Mouse (Mus musculus): Measurements from ENCODE around the gene Tmem266. TPM values are rescaled to one million over a fixed set of nuclear protein-coding genes. Genes with fewer than 3 reads are reported as not detected.

The Tmem266 gene
- polyA plus RNA-seq, 1 experiment from 2014 or later: 7.0 TPM

- H3K4me3 ChIP-seq (ENCODE audit: low read depth, low read length): no peak overlapping the region
- no peak overlapping the region for H3K4me2 ChIP-seq (ENCODE audit: low read length)
- no peaks in the 10 kb centered on the region for H3K36me3 ChIP-seq (ENCODE audit: control insufficient read depth, insufficient read depth, low read length)
- H3K9me3 ChIP-seq (replicated peaks; ENCODE audit: control insufficient read depth, low read length, poor library complexity, severe bottlenecking): no peaks in the 10 kb centered on the region
- no peak overlapping the region for H3K27ac ChIP-seq (ENCODE audit: low read length)
- H3K27me3 ChIP-seq (ENCODE audit: control insufficient read depth, insufficient read depth, low read depth, low read length): no peaks in the 10 kb centered on the region
- no peak overlapping the region for H3K9ac ChIP-seq (ENCODE audit: low read depth, low read length)
- no peaks in the 10 kb centered on the region for H3K4me1 ChIP-seq (ENCODE audit: control insufficient read depth, insufficient read depth, low read length)
- 82% methylated on average over 2 of the region's 2 CpGs for WGBS
- ATAC-seq: no peak
These were observed 19.6 kb upstream of the Tmem266 start for GRCm38 (mm10) chr9:55307066-55307465.

GRCm38 (mm10) chr9:55307557-55307956 lies 19.2 kb upstream of the Tmem266 start:
- H3K36me3 ChIP-seq (ENCODE audit: control insufficient read depth, insufficient read depth, low read length): no peaks in the 10 kb centered on the region
- H3K4me2 ChIP-seq (ENCODE audit: low read length): no peak overlapping the region
- H3K27ac ChIP-seq (ENCODE audit: low read length): no peak overlapping the region
- H3K4me1 ChIP-seq (ENCODE audit: control insufficient read depth, insufficient read depth, low read length): no peaks in the 10 kb centered on the region
- H3K9ac ChIP-seq (ENCODE audit: low read depth, low read length): no peak overlapping the region
- no peak overlapping the region for H3K4me3 ChIP-seq (ENCODE audit: low read depth, low read length)
- H3K27me3 ChIP-seq (ENCODE audit: control insufficient read depth, insufficient read depth, low read depth, low read length): no peaks in the 10 kb centered on the region
- ATAC-seq: no peak
- H3K9me3 ChIP-seq (replicated peaks; ENCODE audit: control insufficient read depth, low read length, poor library complexity, severe bottlenecking): no peaks in the 10 kb centered on the region
- 73% methylated on average over 5 of the region's 5 CpGs for WGBS

GRCm38 (mm10) chr9:55308455-55308854 lies 18.3 kb upstream of the Tmem266 start:
- no peak overlapping the region for H3K27ac ChIP-seq (ENCODE audit: low read length)
- H3K4me1 ChIP-seq (ENCODE audit: control insufficient read depth, insufficient read depth, low read length): no peaks in the 10 kb centered on the region
- no peak overlapping the region for H3K4me3 ChIP-seq (ENCODE audit: low read depth, low read length)
- no peak overlapping the region for H3K4me2 ChIP-seq (ENCODE audit: low read length)
- 82% methylated on average over 5 of the region's 5 CpGs for WGBS
- H3K36me3 ChIP-seq (ENCODE audit: control insufficient read depth, insufficient read depth, low read length): no peaks in the 10 kb centered on the region
- no peak overlapping the region for H3K9ac ChIP-seq (ENCODE audit: low read depth, low read length)
- no peaks in the 10 kb centered on the region for H3K27me3 ChIP-seq (ENCODE audit: control insufficient read depth, insufficient read depth, low read depth, low read length)
- no peak for ATAC-seq
- no peaks in the 10 kb centered on the region for H3K9me3 ChIP-seq (replicated peaks; ENCODE audit: control insufficient read depth, low read length, poor library complexity, severe bottlenecking)

DNA sequence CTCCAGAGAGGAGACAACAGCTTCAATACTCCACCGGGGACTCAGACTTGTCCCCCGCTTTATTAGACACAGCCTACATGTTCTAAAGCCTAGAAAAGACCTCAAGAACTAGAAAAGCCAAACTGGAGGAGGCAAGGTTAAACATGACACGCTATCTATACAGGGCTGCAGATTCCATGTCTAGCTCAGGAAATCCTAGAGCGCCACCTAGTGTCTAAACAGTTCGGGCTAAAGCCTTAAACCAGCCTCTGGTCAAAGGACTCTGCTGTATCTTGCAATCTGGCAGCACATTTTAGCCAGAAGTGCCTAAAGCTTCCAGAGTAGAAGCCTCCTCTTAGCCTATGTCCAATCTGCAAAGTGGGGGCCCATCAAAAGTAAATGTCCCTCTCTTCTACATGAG lies 15.2 kb upstream of the Tmem266 start:
- WGBS: 8% methylated on average over 5 of the region's 5 CpGs
- Histone ChIP-seq H3K4me2 (ENCODE audit: low read length) (no peak overlapping the region), H3K4me1 (ENCODE audit: control insufficient read depth, insufficient read depth, low read length) (no peaks in the 10 kb centered on the region), H3K36me3 (ENCODE audit: control insufficient read depth, insufficient read depth, low read length) (no peaks in the 10 kb centered on the region), H3K4me3 (ENCODE audit: low read depth, low read length) (no peak overlapping the region), H3K27ac (ENCODE audit: low read length) (no peak overlapping the region), H3K9ac (ENCODE audit: low read depth, low read length) (no peak overlapping the region), H3K9me3 (replicated peaks; ENCODE audit: control insufficient read depth, low read length, poor library complexity, severe bottlenecking) (no peaks in the 10 kb centered on the region), H3K27me3 (ENCODE audit: control insufficient read depth, insufficient read depth, low read depth, low read length) (no peaks in the 10 kb centered on the region)
- peak; percentile 89 for ATAC-seq

- Histone ChIP-seq H3K4me2 (ENCODE audit: low read length) (no peak overlapping the region), H3K9ac (ENCODE audit: low read depth, low read length) (no peak overlapping the region), H3K27me3 (ENCODE audit: control insufficient read depth, insufficient read depth, low read depth, low read length) (no peaks in the 10 kb centered on the region), H3K36me3 (ENCODE audit: control insufficient read depth, insufficient read depth, low read length) (no peaks in the 10 kb centered on the region), H3K27ac (ENCODE audit: low read length) (no peak overlapping the region), H3K9me3 (replicated peaks; ENCODE audit: control insufficient read depth, low read length, poor library complexity, severe bottlenecking) (no peaks in the 10 kb centered on the region), H3K4me3 (ENCODE audit: low read depth, low read length) (no peak overlapping the region), H3K4me1 (ENCODE audit: control insufficient read depth, insufficient read depth, low read length) (no peaks in the 10 kb centered on the region)
- ATAC-seq: no peak
- WGBS: 69% methylated on average over 12 of the region's 12 CpGs
These were observed 13.0 kb upstream of the Tmem266 start for GRCm38 (mm10) chr9:55313619-55314261.

DNA sequence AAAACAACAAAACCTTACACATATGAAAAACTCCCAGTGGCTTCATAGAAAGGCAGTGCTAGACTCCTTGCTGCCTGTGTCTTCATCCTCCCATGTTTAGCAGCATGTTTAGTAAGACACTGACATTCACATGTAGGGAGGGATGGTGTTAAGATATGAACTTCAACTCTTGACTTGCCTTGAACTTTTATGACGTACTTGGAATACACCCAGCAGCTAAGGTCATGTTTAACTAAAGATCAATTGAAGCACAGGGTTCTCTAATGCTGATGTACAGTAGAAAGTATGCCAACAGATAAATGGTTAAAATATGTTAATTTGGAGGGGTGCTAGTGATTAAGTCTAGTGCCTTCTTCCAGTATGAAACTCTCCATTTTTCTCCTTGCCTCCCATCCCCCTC lies 4.1 kb upstream of the Tmem266 start:
- Histone ChIP-seq H3K27me3 (ENCODE audit: control insufficient read depth, insufficient read depth, low read depth, low read length) (no peaks in the 10 kb centered on the region; the same call in none of the 2 replicates), H3K4me1 (ENCODE audit: control insufficient read depth, insufficient read depth, low read length) (peaks cover 8% of the 10 kb centered on the region), H3K9ac (ENCODE audit: low read depth, low read length) (no peak overlapping the region), H3K9me3 (replicated peaks; ENCODE audit: control insufficient read depth, low read length, poor library complexity, severe bottlenecking) (no peaks in the 10 kb centered on the region), H3K4me2 (ENCODE audit: low read length) (no peak overlapping the region), H3K4me3 (ENCODE audit: low read depth, low read length) (no peak overlapping the region), H3K27ac (ENCODE audit: low read length) (no peak overlapping the region), H3K36me3 (ENCODE audit: control insufficient read depth, insufficient read depth, low read length) (no peaks in the 10 kb centered on the region)
- no peak for ATAC-seq
- 91% methylated on average over 1 of the region's 1 CpGs for whole genome bisulfite sequencing

- no peak for ATAC-seq
- H3K27ac ChIP-seq (ENCODE audit: low read length): no peak overlapping the region
- no peak overlapping the region for H3K4me3 ChIP-seq (ENCODE audit: low read depth, low read length)
- no peaks in the 10 kb centered on the region for H3K36me3 ChIP-seq (ENCODE audit: control insufficient read depth, insufficient read depth, low read length)
- no peaks in the 10 kb centered on the region; the same call in none of the 2 replicates for H3K27me3 ChIP-seq (ENCODE audit: control insufficient read depth, insufficient read depth, low read depth, low read length)
- no peak overlapping the region for H3K4me2 ChIP-seq (ENCODE audit: low read length)
- no peak overlapping the region for H3K9ac ChIP-seq (ENCODE audit: low read depth, low read length)
- H3K9me3 ChIP-seq (replicated peaks; ENCODE audit: control insufficient read depth, low read length, poor library complexity, severe bottlenecking): no peaks in the 10 kb centered on the region
- peaks cover 18% of the 10 kb centered on the region for H3K4me1 ChIP-seq (ENCODE audit: control insufficient read depth, insufficient read depth, low read length)
- 48% methylated on average over 8 of the region's 8 CpGs for WGBS
These were observed 2.6 kb upstream of the Tmem266 start for GRCm38 (mm10) chr9:55324085-55324484.

DNA sequence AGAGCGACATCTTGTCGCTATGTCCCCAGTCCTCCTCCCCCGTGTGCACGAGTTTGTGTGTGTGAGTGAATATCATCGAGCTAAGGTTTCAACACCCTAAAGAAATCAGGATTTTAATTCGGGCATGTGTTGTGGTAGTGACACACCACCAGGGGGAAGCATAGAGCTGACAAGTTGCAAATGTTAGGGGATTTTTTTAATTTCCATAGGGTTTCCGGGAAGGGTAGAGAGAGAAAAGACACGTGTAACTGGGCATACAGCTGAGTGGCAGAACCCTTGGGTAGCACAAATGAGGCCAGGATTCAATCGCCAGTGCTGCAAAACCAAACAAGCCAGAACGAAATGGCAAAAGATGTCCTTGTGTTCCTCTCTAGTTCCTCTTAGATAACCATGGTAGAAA lies 2.2 kb upstream of the Tmem266 start:
- Histone ChIP-seq H3K27ac (ENCODE audit: low read length) (no peak overlapping the region), H3K36me3 (ENCODE audit: control insufficient read depth, insufficient read depth, low read length) (no peaks in the 10 kb centered on the region), H3K4me3 (ENCODE audit: low read depth, low read length) (no peak overlapping the region), H3K27me3 (ENCODE audit: control insufficient read depth, insufficient read depth, low read depth, low read length) (no peaks in the 10 kb centered on the region; the same call in none of the 2 replicates), H3K4me1 (ENCODE audit: control insufficient read depth, insufficient read depth, low read length) (peaks cover 18% of the 10 kb centered on the region), H3K9me3 (replicated peaks; ENCODE audit: control insufficient read depth, low read length, poor library complexity, severe bottlenecking) (no peaks in the 10 kb centered on the region), H3K9ac (ENCODE audit: low read depth, low read length) (no peak overlapping the region), H3K4me2 (ENCODE audit: low read length) (no peak overlapping the region)
- ATAC-seq: no peak
- WGBS: 54% methylated on average over 10 of the region's 10 CpGs

GRCm38 (mm10) chr9:55325061-55325460 lies 1.7 kb upstream of the Tmem266 start:
- WGBS: 10% methylated on average over 1 of the region's 1 CpGs
- no peaks in the 10 kb centered on the region for H3K9me3 ChIP-seq (replicated peaks; ENCODE audit: control insufficient read depth, low read length, poor library complexity, severe bottlenecking)
- H3K27me3 ChIP-seq (ENCODE audit: control insufficient read depth, insufficient read depth, low read depth, low read length): no peaks in the 10 kb centered on the region; the same call in none of the 2 replicates
- no peak overlapping the region for H3K4me3 ChIP-seq (ENCODE audit: low read depth, low read length)
- H3K4me1 ChIP-seq (ENCODE audit: control insufficient read depth, insufficient read depth, low read length): peaks cover 18% of the 10 kb centered on the region
- no peaks in the 10 kb centered on the region for H3K36me3 ChIP-seq (ENCODE audit: control insufficient read depth, insufficient read depth, low read length)
- no peak overlapping the region for H3K4me2 ChIP-seq (ENCODE audit: low read length)
- H3K9ac ChIP-seq (ENCODE audit: low read depth, low read length): no peak overlapping the region
- no peak overlapping the region for H3K27ac ChIP-seq (ENCODE audit: low read length)
- no peak for ATAC-seq

Data from midbrain, embryonic 16.5 days (tissue).